Mouse (Mus musculus): ENCODE measurements around the gene Calr. TPM values are rescaled to one million over a fixed set of nuclear protein-coding genes. Genes with fewer than 3 reads are reported as not detected.

Calr gene
- 394 TPM for polyA plus RNA-seq (2017; shearing (Covaris generic))

GRCm38 (mm10) chr8:84846722-84847572, at the start of gene Calr:
Calr (minus strand) TSS chr8:84846934.

GRCm38 (mm10) chr8:84893709-84894134, 47.0 kb upstream of the Calr start, which contains the start of gene Gcdh:
Gcdh (minus strand) TSS chr8:84893921.

GRCm38 (mm10) chr8:84871376-84872308, 24.9 kb upstream of the Calr start, which contains the start of gene Syce2:
Syce2 (plus strand) TSS chr8:84872111.

GRCm38 (mm10) chr8:84856864-84857441, 10.2 kb upstream of the Calr start, which contains the start of gene Farsa:
Farsa (plus strand) TSS chr8:84856989.

GRCm38 (mm10) chr8:84840248-84840999, 6.3 kb downstream of the Calr start, which contains the start of gene Rad23a:
Rad23a (minus strand) TSS chr8:84840665.

GRCm38 (mm10) chr8:84831490-84831889, 15.2 kb downstream of the Calr start, which contains the start of gene Gadd45gip1:
Gadd45gip1 (plus strand) TSS chr8:84831522.

GRCm38 (mm10) chr8:84822723-84823122, 24.0 kb downstream of the Calr start, which contains the start of gene Dand5:
Dand5 (minus strand) TSS chr8:84822823.

GRCm38 (mm10) chr8:84799999-84800831, 46.5 kb downstream of the Calr start, which contains the start of gene Nfix:
Nfix (minus strand) TSS chr8:84800344.

Other genes with a start within 250 kb of the Calr start
- gene Ier2, start 184.1 kb downstream of the Calr start, polyA plus RNA-seq (2017; shearing (Covaris generic)): 473 TPM
- 79.3 TPM for gene Trmt1, start 160.6 kb downstream of the Calr start, polyA plus RNA-seq (2017; shearing (Covaris generic))
- 14.7 TPM for gene Nacc1, start 159.1 kb downstream of the Calr start, polyA plus RNA-seq (2017; shearing (Covaris generic))
- gene Lyl1, start 145.5 kb downstream of the Calr start, polyA plus RNA-seq (2017; shearing (Covaris generic)): not detected
- gene G430095P16Rik, start 123.9 kb downstream of the Calr start, polyA plus RNA-seq (2017; shearing (Covaris generic)): 15.7 TPM
- 12.9 TPM for gene Nfix, start 46.6 kb downstream of the Calr start, polyA plus RNA-seq (2017; shearing (Covaris generic))
- gene Dand5, start 24.1 kb downstream of the Calr start, polyA plus RNA-seq (2017; shearing (Covaris generic)): 1.7 TPM
- gene Gadd45gip1, start 15.4 kb downstream of the Calr start, polyA plus RNA-seq (2017; shearing (Covaris generic)): 25.6 TPM
- 153 TPM for gene Rad23a, start 6.3 kb downstream of the Calr start, polyA plus RNA-seq (2017; shearing (Covaris generic))
- 96.7 TPM for gene Farsa, start 10.1 kb upstream of the Calr start, polyA plus RNA-seq (2017; shearing (Covaris generic))
- gene Syce2, start 25.2 kb upstream of the Calr start, polyA plus RNA-seq (2017; shearing (Covaris generic)): 3.5 TPM
- 25.9 TPM for gene Gcdh, start 47.0 kb upstream of the Calr start, polyA plus RNA-seq (2017; shearing (Covaris generic))
- gene Klf1, start 55.0 kb upstream of the Calr start, polyA plus RNA-seq (2017; shearing (Covaris generic)): 0.30 TPM
- 4.9 TPM for gene Dnase2a, start 61.6 kb upstream of the Calr start, polyA plus RNA-seq (2017; shearing (Covaris generic))
- gene Mast1, start 90.4 kb upstream of the Calr start, polyA plus RNA-seq (2017; shearing (Covaris generic)): 0.39 TPM
- not detected for gene Rtbdn, start 100.1 kb upstream of the Calr start, polyA plus RNA-seq (2017; shearing (Covaris generic))
- gene Gm49661, start 122.5 kb upstream of the Calr start, polyA plus RNA-seq (2017; shearing (Covaris generic)): not detected
- 93.0 TPM for gene Prdx2, start 122.7 kb upstream of the Calr start, polyA plus RNA-seq (2017; shearing (Covaris generic))
- gene Rnaseh2a, start 122.8 kb upstream of the Calr start, polyA plus RNA-seq (2017; shearing (Covaris generic)): 63.4 TPM
- 2,774 TPM for gene Junb, start 131.8 kb upstream of the Calr start, polyA plus RNA-seq (2017; shearing (Covaris generic))
- 12.8 TPM for gene Hook2, start 143.7 kb upstream of the Calr start, polyA plus RNA-seq (2017; shearing (Covaris generic))
- not detected for gene Best2, start 167.6 kb upstream of the Calr start, polyA plus RNA-seq (2017; shearing (Covaris generic))
- gene Asna1, start 178.3 kb upstream of the Calr start, polyA plus RNA-seq (2017; shearing (Covaris generic)): 22.6 TPM
- gene Trir, start 179.9 kb upstream of the Calr start, polyA plus RNA-seq (2017; shearing (Covaris generic)): 180 TPM
- gene Tnpo2, start 190.0 kb upstream of the Calr start, polyA plus RNA-seq (2017; shearing (Covaris generic)): 27.8 TPM
- 4.1 TPM for gene Fbxw9, start 213.1 kb upstream of the Calr start, polyA plus RNA-seq (2017; shearing (Covaris generic))
- gene Gm5741, start 221.0 kb upstream of the Calr start, polyA plus RNA-seq (2017; shearing (Covaris generic)): not detected
- gene Dhps, start 224.8 kb upstream of the Calr start, polyA plus RNA-seq (2017; shearing (Covaris generic)): 99.9 TPM
- 114 TPM for gene Wdr83os, start 233.8 kb upstream of the Calr start, polyA plus RNA-seq (2017; shearing (Covaris generic))
- 18.4 TPM for gene Wdr83, start 234.4 kb upstream of the Calr start, polyA plus RNA-seq (2017; shearing (Covaris generic))
- 109 TPM for gene Man2b1, start 236.3 kb upstream of the Calr start, polyA plus RNA-seq (2017; shearing (Covaris generic))

All from naive thymus-derived CD4-positive, alpha-beta T cell, adult 5 months (primary cell).